Mouse (Mus musculus) hindbrain, embryonic 15.5 days (tissue): ENCODE measurements around the gene Nhej1. TPM values are rescaled to one million over a fixed set of nuclear protein-coding genes. Genes with fewer than 3 reads are reported as not detected.

Experiments used
- ATAC-seq: fragments of 200-750 bp; cut with Nextera tagmentation; 2 replicates; pipeline ENCODE4 v1.8.0; 2017; ENCODE audit warnings: low read depth, moderate number of reproducible peaks, moderate TSS enrichment; ENCODE audit not compliant: low FRiP score
- H3K27ac ChIP-seq: fragments of 300-500 bp; sonication (generic); replicated peaks from 2 replicates; pipeline ENCODE4 v1.5.1; 2015; ENCODE audit warnings: mild to moderate bottlenecking, inconsistent platforms
- H3K27me3 ChIP-seq: fragments of 300-500 bp; sonication (generic); 2 replicates; pipeline ENCODE4 v1.6.1; 2015; ENCODE audit warnings: control low read depth, inconsistent platforms
- H3K36me3 ChIP-seq: fragments of 300-500 bp; sonication (generic); 2 replicates; pipeline ENCODE4 v1.6.1; 2015; ENCODE audit warnings: control low read depth, inconsistent platforms
- H3K4me1 ChIP-seq: fragments of 300-500 bp; sonication (generic); replicated peaks from 2 replicates; pipeline ENCODE4 v1.6.1; 2015; ENCODE audit warnings: control low read depth, inconsistent platforms
- H3K4me2 ChIP-seq: fragments of 300-500 bp; sonication (generic); 2 replicates; pipeline ENCODE4 v1.6.1; 2015; ENCODE audit warnings: moderate library complexity, mild to moderate bottlenecking, inconsistent platforms
- H3K4me3 ChIP-seq: fragments of 300-500 bp; sonication (generic); 2 replicates; pipeline ENCODE4 v1.5.1; 2015; ENCODE audit warnings: mild to moderate bottlenecking, inconsistent platforms
- H3K9ac ChIP-seq: fragments of 300-500 bp; sonication (generic); 2 replicates; pipeline ENCODE4 v1.6.1; 2015; ENCODE audit warnings: inconsistent platforms
- H3K9me3 ChIP-seq: fragments of 300-500 bp; sonication (generic); 2 replicates; pipeline ENCODE4 v1.6.1; 2016; ENCODE audit warnings: control low read depth, inconsistent platforms
- WGBS: fragments of 180-500 bp; shearing (Covaris S2); methylation state at CpG from one replicate; pipeline ENCODE4 v1.1.7; 2015; 5-methylcytosine and 5-hydroxymethylcytosine counted together
- polyA plus RNA-seq: library from polyadenylated mRNA; unstranded; fragments of >200 nt; fragmentation: Nextera tagmentation; extraction: Ambion mirVana; gene quantifications from 2 replicates; pipeline ENCODE4 v1.2.1, GENCODE M21; 2015

Nhej1 gene
- polyA plus RNA-seq: 6.8 and 6.9 TPM in 2 replicates

DNA sequence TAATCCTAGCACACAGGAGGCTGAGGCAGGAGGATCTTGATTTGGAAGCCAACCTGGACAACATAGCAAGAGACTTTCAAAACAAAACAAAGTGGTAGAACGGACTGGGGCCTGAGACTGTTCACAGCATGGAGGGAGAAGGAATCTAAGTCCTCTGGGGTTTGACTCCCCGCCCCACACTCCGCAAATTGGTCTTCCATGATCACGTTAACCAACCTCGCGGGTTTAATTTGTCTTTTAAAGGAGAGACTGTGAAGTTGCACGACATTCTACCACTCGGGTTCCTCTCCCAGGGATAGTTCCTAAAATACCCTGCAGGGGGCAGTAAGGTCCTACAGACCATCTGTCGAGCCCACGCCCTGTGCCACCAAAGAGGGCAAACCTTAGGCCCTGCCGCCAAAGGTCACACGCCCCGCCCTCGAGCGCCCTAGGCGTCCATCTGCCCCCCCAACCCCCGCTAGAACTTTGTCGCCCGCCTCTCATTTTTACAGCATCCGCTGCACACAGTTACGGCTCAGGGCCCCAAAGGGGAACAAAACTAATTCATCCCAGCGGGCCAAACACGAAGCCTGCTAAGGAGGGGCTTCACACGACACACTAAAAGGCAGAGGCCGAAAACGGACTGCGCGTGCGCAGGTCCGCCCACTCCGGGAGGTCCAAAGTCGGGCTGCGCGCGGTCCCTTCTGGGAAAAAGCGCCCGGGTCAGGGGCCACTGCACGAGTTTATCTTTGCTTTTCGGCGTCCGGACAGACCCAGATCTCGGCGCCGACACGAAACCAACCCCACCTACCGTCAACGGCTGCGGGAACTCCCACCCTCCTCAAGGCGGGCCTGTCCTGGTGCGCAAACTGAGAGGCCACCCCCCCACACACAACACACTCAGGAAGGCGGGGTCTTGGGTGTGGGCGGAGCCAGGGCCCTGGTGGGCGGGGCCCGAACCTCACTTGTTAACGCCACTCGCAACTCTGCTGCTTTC, at the start of gene Nhej1:
Gene Nhej1, minus strand, starts transcription at position 855 of the 976 bp plus-strand sequence.
- 1% methylated on average over 56 of the region's 56 CpGs for WGBS
- Histone ChIP-seq H3K4me2 (peak within 1 kb of the TSS; percentile 60), H3K4me3 (peak within 1 kb of the TSS; percentile 50), H3K27ac (peak within 1 kb of the TSS; percentile 89), H3K4me1 (no peaks in the 10 kb centered on the region; the same call in 1 of the 2 replicates), H3K36me3 (no peaks in the 10 kb centered on the region), H3K27me3 (no peaks in the 10 kb centered on the region), H3K9me3 (no peaks in the 10 kb centered on the region), H3K9ac (peak within 1 kb of the TSS; percentile 53)
- peak; percentile 95 for ATAC-seq

DNA sequence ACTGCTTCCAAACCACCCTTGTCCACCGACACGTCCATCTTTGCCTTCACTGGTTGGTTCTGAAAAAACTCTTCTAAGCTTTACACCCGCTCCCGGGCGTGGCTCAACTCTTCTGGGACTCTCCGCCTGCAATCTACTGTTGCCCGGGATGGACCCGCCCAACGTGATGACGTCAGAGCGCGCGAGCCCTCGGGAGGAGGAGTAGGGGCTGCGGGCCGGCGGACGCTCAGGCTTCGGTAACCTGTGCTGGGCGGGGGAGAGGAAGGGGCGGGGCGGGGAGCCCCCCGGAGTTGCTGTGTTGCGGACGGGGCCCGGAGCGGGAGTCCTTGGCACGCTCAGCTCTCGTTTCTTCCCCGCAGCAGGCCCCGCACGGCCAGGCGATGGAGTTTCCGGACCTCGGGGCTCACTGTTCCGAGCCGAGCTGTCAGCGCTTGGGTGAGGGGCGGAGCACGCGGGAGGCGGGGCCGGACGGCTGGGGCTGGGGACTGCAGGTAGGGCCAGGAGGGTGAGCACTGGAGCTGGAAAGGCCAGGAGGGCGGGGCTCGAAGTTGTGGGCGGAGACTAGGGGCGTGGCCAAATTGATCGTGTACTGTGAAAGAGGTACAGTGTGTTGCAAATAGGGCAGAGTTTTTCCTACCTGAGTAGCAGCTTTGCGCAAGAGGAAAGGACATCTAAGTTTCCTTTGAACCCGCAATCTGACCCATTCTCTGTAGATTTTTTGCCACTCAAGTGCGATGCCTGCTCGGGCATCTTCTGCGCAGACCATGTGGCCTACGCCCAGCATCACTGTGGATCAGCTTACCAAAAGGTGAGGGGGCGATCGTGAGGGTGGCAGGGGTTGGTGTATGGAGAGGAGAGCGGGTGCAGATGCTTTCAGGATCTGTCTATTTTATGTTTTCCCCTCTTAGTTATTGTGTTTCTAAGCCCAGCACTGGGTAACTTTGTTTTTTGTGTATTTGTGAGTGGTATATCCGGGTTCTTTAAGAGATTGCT, 43.8 kb upstream of the Nhej1 start, which contains the start of gene Zfand2b:
Gene Zfand2b, plus strand, starts transcription at position 175 of the 993 bp plus-strand sequence.
- peak within 1 kb of the TSS; percentile 57 for H3K9ac ChIP-seq
- peak within 1 kb of the TSS; percentile 67 for H3K4me3 ChIP-seq
- H3K36me3 ChIP-seq: peaks cover 36% of the 10 kb centered on the region
- H3K4me1 ChIP-seq: peaks cover 14% of the 10 kb centered on the region
- WGBS: under 1% methylated on average over 58 of the region's 59 CpGs
- H3K27ac ChIP-seq: peak within 1 kb of the TSS; percentile 89
- ATAC-seq: peak; percentile 97
- H3K4me2 ChIP-seq: peak within 1 kb of the TSS; percentile 66
- no peaks in the 10 kb centered on the region for H3K27me3 ChIP-seq
- no peaks in the 10 kb centered on the region for H3K9me3 ChIP-seq

DNA sequence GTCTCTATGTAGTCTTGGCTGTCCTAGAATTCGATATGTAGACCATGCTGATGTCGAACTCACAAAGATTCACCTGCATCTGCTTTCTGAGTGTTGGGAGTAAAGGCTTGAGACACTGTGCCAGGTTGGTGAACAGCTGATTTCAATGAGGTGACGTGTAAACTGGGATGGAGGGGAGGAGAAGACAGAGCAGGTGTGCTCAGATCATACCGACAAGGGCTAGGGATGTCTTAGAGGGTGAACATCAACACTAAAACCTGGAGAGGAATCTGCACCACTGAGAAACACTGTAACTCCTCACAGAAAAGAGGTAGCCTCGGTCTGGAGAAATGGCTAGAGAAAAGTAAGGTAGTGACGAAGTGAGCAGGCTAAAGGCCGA, 43.1 kb upstream of the Nhej1 start:
- Histone ChIP-seq H3K4me1 (peaks cover 14% of the 10 kb centered on the region), H3K27me3 (no peaks in the 10 kb centered on the region), H3K4me2 (peak overlapping the region; percentile 66), H3K9me3 (no peaks in the 10 kb centered on the region), H3K9ac (no peak overlapping the region), H3K36me3 (peaks cover 29% of the 10 kb centered on the region), H3K27ac (peak overlapping the region; percentile 89), H3K4me3 (peak overlapping the region; percentile 67)
- WGBS: 7% methylated on average over 7 of the region's 7 CpGs
- no peak; the same call in 1 of the 2 replicates for ATAC-seq

DNA sequence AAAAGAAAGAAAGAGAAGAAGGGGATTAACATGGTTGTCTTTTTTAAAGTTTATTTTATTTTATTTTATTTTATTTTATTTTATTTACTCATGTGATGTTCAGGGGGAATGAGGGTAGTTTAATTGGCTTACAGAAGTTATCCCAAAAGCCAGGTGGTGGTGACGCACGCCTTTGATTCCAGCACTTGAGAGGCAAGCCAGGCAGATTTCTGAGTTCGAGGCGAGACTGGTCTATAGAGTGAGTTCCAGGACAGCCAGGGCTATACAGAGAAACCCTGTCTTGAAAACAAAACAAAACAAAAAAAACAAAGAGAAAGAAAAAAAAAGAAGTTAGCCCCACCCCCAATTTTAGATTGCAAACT, 35.2 kb upstream of the Nhej1 start:
- ATAC-seq: no peak

DNA sequence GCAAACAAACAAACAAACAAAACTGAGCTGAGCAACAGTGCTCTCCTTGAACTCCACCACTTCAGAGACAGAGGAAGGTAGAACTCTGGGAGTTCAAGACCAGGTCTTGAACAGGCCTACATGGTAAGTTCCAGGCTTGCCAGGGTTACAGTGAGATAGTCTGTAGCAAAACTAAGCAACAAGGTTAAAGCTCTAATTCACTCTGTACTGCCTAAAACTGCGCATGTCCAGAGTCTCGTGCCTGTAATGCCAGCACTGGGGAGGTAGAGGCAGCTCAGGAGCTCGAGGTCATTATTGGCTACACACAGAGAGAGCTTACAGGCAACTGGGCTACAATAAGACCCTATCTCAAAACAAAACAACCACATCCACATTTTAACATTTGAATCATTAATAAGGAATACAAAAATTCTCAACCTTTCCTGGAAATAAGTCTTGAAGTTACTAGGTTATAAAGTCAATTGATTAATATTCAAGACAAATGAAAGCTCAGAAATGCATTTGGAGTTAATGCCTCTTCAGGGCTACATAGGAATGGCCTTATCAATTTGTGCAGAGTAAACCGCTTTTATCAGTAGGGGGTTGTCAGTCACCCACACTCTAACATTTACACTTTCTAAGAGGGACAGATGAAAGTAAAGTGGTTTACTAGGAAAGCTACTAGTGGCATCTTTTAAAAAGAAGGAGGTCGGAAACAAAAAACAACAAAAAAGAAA, 34.7 kb upstream of the Nhej1 start:
- no peak overlapping the region for H3K27ac ChIP-seq
- no peaks in the 10 kb centered on the region for H3K27me3 ChIP-seq
- no peak overlapping the region for H3K9ac ChIP-seq
- no peaks in the 10 kb centered on the region for H3K9me3 ChIP-seq
- H3K4me1 ChIP-seq: no peaks in the 10 kb centered on the region
- H3K4me3 ChIP-seq: no peak overlapping the region
- no peak overlapping the region for H3K4me2 ChIP-seq
- 69% methylated on average over 5 of the region's 5 CpGs for WGBS
- ATAC-seq: no peak
- H3K36me3 ChIP-seq: no peaks in the 10 kb centered on the region

More for the DNA sequence above, 35.2 kb upstream of the Nhej1 start:
- Histone ChIP-seq H3K36me3 (no peaks in the 10 kb centered on the region), H3K4me2 (no peak overlapping the region), H3K9me3 (no peaks in the 10 kb centered on the region), H3K27ac (no peak overlapping the region), H3K4me3 (no peak overlapping the region), H3K9ac (no peak overlapping the region), H3K4me1 (no peaks in the 10 kb centered on the region), H3K27me3 (no peaks in the 10 kb centered on the region)
- 83% methylated on average over 4 of the region's 4 CpGs for WGBS

DNA sequence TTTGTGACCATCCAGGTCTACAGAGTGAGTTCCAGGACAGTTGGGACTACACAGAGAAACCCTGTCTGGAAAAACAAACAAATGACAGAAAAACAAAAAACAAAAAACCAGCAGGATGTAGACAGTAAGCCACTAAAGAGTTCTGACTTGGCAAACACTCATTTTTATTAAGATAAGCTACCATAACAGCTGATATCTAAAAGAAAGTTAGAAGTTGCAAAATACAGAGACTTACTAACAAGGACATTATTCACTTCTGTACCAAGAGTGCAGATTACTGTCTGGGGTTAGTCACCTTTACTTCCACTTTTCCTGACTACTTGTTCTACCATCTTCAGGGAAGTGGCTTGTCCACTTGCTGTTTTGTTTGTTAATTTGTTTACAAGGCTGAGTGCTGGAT, 34.0 kb upstream of the Nhej1 start:
- Histone ChIP-seq H3K36me3 (no peaks in the 10 kb centered on the region), H3K4me3 (no peak overlapping the region), H3K9me3 (no peaks in the 10 kb centered on the region), H3K4me2 (no peak overlapping the region), H3K27ac (no peak overlapping the region), H3K27me3 (no peaks in the 10 kb centered on the region), H3K9ac (no peak overlapping the region), H3K4me1 (no peaks in the 10 kb centered on the region)
- no peak for ATAC-seq

DNA sequence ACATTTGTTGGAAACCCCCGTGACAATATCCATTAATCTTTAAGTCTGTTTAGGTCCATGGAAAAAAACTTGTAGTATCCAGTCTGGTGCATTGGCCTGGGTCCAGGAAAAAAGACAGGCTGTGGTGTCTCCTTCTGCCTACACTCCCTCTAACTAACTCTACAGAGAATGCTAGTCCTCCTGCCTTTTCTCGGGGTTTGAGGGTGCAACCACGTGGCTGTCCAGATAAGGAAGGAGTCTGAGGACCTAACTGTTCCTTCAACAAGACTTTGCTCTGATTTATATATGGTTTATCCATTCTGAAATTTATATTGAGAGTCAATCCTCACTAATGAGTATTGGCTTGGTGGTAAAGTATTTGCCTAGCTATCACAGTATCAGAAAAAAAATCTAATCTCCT, 30.8 kb upstream of the Nhej1 start:
- Histone ChIP-seq H3K9me3 (no peaks in the 10 kb centered on the region), H3K4me1 (no peaks in the 10 kb centered on the region), H3K36me3 (no peaks in the 10 kb centered on the region), H3K4me3 (no peak overlapping the region), H3K27ac (no peak overlapping the region), H3K9ac (no peak overlapping the region), H3K4me2 (no peak overlapping the region), H3K27me3 (no peaks in the 10 kb centered on the region)
- ATAC-seq: no peak
- WGBS: 68% methylated on average over 3 of the region's 3 CpGs

DNA sequence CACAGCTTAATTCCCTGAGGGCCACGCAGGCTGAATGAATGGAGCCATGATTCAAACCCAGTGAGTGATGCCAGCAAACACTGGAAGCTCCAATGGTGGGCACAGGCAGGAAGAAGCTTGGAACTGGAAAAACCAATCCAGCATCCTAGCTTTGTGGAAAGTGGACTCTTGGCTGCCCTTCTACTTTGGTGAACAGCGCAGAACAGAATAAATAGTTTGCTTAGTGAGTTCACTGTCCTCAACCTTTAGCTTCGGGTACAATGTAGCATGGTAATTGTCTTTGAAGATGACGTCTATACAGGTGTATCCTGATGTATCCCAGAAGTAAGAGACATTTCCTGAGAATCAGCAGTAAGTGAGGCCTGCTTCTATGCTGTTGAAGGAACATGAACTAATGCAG, 23.7 kb upstream of the Nhej1 start:
- Histone ChIP-seq H3K4me3 (no peak overlapping the region), H3K9ac (no peak overlapping the region), H3K27ac (no peak overlapping the region), H3K4me1 (peaks cover 12% of the 10 kb centered on the region), H3K27me3 (no peaks in the 10 kb centered on the region), H3K36me3 (peaks cover 42% of the 10 kb centered on the region), H3K9me3 (no peaks in the 10 kb centered on the region), H3K4me2 (no peak overlapping the region)
- 92% methylated on average over 4 of the region's 4 CpGs for WGBS
- ATAC-seq: no peak

DNA sequence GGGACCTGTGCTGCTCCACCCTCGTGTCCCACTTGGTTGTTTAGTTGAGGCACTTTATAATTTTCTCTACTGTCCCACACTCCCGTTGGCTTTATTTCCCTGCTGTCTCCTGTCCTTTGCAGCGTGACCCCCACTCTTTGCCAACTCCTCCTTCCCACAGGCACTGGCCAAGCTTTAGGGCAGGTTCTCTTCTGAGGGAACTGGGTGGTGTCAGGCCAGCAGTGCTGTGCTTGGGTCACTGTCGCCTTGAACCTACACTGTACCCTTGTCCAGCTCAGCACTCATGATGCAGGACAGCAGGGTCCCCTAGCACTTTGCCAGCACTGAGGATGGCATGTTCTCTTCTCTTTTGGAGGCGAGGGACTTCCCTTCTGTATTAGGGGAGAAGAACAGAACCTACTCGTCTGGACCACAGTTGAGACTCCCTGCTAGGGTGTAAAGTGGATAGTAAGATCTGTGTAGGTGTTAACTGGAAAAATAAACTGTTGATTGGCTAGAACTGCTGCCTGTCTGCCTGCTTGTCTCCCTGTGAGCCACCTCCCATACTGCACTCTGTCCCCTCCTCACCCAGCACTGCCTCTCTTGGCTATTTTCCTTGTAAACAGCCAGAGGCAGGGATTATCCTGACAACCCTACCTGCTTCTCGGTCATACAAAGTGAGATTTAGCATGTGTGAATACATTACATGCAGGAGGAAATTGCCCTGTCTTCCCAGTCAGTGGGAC, 22.6 kb upstream of the Nhej1 start:
- H3K36me3 ChIP-seq: peaks cover 42% of the 10 kb centered on the region
- ATAC-seq: no peak

DNA sequence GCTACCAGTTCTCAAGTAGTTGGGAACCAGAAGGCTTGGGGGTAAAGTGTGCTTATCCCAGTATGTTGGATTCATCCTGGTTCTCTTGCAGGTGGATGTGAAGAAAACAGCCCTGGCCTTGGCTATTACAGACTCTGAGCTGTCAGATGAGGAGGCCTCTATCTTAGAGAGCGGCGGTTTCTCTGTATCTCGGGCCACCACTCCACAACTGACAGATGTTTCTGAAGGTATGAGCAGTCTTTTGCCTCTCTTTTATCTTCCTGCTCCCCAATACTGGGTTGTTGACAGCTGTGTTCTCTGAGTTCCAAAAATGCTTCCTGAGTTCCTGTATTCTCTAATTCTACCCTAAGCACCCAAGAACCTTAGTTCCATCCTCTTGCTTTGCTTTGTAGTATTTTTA, 20.6 kb upstream of the Nhej1 start:
- no peaks in the 10 kb centered on the region for H3K9me3 ChIP-seq
- no peak overlapping the region for H3K4me3 ChIP-seq
- 97% methylated on average over 3 of the region's 3 CpGs for whole genome bisulfite sequencing
- H3K36me3 ChIP-seq: peaks cover 42% of the 10 kb centered on the region
- no peaks in the 10 kb centered on the region for H3K27me3 ChIP-seq
- ATAC-seq: no peak
- H3K9ac ChIP-seq: no peak overlapping the region
- no peak overlapping the region for H3K4me2 ChIP-seq
- peaks cover 28% of the 10 kb centered on the region for H3K4me1 ChIP-seq
- H3K27ac ChIP-seq: no peak overlapping the region

More for the DNA sequence above, 22.6 kb upstream of the Nhej1 start:
- Histone ChIP-seq H3K9me3 (no peaks in the 10 kb centered on the region), H3K4me2 (no peak overlapping the region), H3K27ac (no peak overlapping the region), H3K4me1 (peaks cover 15% of the 10 kb centered on the region), H3K4me3 (no peak overlapping the region), H3K27me3 (no peaks in the 10 kb centered on the region), H3K9ac (no peak overlapping the region)
- WGBS: 90% methylated on average over 7 of the region's 7 CpGs
